Mouse (Mus musculus) thymus, adult 18-20 months (tissue): ENCODE data around the gene Zfp341.

Experiments used
- DNase-seq, 2 experiments: peaks; one replicate each; pipeline ENCODE4 v3.0.0; 2022; ENCODE audit warnings: mixed read lengths in 2 of 2

Zfp341 gene

GRCm38 (mm10) chr2:154680337-154680736 is 67.2 kb downstream of the Zfp341 start:
- DNase-seq, result no peak

GRCm38 (mm10) chr2:154680941-154681340 is 67.8 kb downstream of the Zfp341 start:
- DNase-seq, result no peak

- no peak for DNase-seq
Observed at GRCm38 (mm10) chr2:154682712-154683111, 69.6 kb downstream of the Zfp341 start.

GRCm38 (mm10) chr2:154684901-154685470 is 71.9 kb downstream of the Zfp341 start:
- DNase-seq, result no peak

- no peak for DNase-seq
Observed at GRCm38 (mm10) chr2:154685772-154686171, 72.7 kb downstream of the Zfp341 start.

- DNase-seq, result no peak
Observed at GRCm38 (mm10) chr2:154686819-154687218, 73.7 kb downstream of the Zfp341 start.

GRCm38 (mm10) chr2:154689391-154689790 is 76.3 kb downstream of the Zfp341 start:
- no peak for DNase-seq

GRCm38 (mm10) chr2:154690959-154691358 is 77.9 kb downstream of the Zfp341 start:
- DNase-seq, result no peak

- no peak for DNase-seq
Observed at GRCm38 (mm10) chr2:154693186-154693940, 80.3 kb downstream of the Zfp341 start.

- no peak for DNase-seq
Observed at GRCm38 (mm10) chr2:154693941-154694256, 80.8 kb downstream of the Zfp341 start.

- no peak for DNase-seq
Observed at GRCm38 (mm10) chr2:154695690-154696089, 82.6 kb downstream of the Zfp341 start.
